Mouse (Mus musculus) embryonic facial prominence, embryonic 10.5 days (tissue): Measurements from ENCODE around the gene Tprgl. TPM values are rescaled to one million over a fixed set of nuclear protein-coding genes. Genes with fewer than 3 reads are reported as not detected.

Source experiments
- DNase-seq: peaks from one replicate; pipeline ENCODE4 v3.0.0-alpha.2; 2017; ENCODE audit warnings: low spot score
- H3K27ac ChIP-seq: fragments of 300-500 bp; sonication (generic); replicated peaks from 2 replicates; pipeline ENCODE4 v1.5.1; 2016; ENCODE audit warnings: mild to moderate bottlenecking
- H3K27me3 ChIP-seq: fragments of 300-500 bp; sonication (generic); replicated peaks from 2 replicates; pipeline ENCODE4 v1.6.1; 2016; ENCODE audit warnings: low read depth, mild to moderate bottlenecking; ENCODE audit not compliant: poor library complexity, severe bottlenecking
- H3K36me3 ChIP-seq: fragments of 300-500 bp; sonication (generic); replicated peaks from 2 replicates; pipeline ENCODE4 v1.6.1; 2016; ENCODE audit warnings: mild to moderate bottlenecking, moderate library complexity
- H3K4me1 ChIP-seq: fragments of 300-500 bp; sonication (generic); 2 replicates; pipeline ENCODE4 v1.6.1; 2016
- H3K4me3 ChIP-seq: fragments of 300-500 bp; sonication (generic); 2 replicates; pipeline ENCODE4 v1.5.1; 2016; ENCODE audit warnings: mild to moderate bottlenecking, moderate library complexity
- H3K9me3 ChIP-seq: fragments of 300-500 bp; sonication (generic); 2 replicates; pipeline ENCODE4 v1.6.1; 2016; ENCODE audit warnings: mild to moderate bottlenecking
- WGBS: fragments of 180-500 bp; shearing (Covaris S2); methylation state at CpG from one replicate; pipeline ENCODE4 v1.1.7; 2016; 5-methylcytosine and 5-hydroxymethylcytosine counted together
- polyA plus RNA-seq: library from polyadenylated mRNA; unstranded; fragments of >200 nt; fragmentation: Nextera tagmentation; extraction: Ambion mirVana; gene quantifications from 2 replicates; pipeline ENCODE4 v1.2.1, GENCODE M21; 2016

Gene Tprgl
- polyA plus RNA-seq, 1 experiment from 2014 or later, result 115 TPM

DNA sequence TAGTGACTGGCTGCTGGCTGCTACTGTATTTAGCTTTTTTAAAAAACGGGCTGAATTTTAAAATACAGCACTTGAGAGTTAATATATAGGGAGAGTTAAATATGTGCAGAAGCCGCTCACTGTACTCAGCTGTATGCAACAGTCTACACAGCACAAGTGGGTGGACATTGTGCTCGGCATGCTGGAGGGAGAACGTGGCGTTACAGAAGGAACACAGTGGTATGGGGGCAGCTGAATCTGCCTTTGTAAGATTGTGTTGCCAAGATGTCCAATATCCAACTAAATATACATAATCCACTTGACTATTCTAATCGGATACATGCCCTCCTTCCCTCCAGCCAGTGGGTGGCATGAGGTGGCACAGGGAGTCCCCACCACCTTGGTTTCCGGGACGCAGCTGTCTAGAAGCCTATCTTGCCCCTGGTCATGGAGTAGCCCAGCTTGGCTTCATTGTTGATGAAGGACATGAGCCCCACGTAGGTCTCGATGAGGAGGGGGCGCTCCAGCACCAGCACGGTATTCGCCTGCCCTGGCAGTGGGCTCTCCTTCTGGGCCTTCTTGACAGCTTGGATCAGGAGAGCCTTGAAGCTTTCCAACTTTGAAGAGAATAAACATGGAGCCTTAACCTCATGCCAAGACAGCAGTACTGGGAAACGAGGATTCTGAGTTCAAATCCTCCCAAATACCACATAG lies 2.4 kb downstream of the Tprgl start:
- Histone ChIP-seq H3K27me3 (no peaks in the 10 kb centered on the region), H3K4me3 (no peak overlapping the region), H3K27ac (no peak overlapping the region), H3K36me3 (peaks cover 57% of the 10 kb centered on the region), H3K9me3 (no peaks in the 10 kb centered on the region), H3K4me1 (peaks cover 31% of the 10 kb centered on the region)
- WGBS, result 94% methylated on average over 14 of the region's 14 CpGs
- no peak for DNase-seq

DNA sequence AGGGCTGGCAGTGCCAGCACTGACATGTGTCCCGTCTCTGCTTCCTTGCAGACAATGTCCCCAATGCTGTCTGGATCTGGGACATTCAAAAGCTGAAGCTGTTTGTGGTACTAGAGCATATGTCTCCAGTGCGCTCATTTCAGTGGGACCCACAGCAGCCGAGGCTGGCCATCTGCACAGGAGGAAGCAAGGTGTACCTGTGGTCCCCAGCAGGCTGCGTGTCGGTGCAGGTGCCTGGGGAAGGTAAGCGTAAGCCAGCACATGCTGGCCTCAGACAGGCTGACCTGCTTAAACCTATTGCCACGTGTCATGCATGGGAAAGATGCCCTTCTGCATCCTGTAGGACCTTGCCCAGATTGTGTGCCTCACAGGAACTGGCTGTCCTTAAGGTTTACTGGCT lies 4.4 kb downstream of the Tprgl start:
- Histone ChIP-seq H3K4me1 (peaks cover 25% of the 10 kb centered on the region), H3K27ac (no peak overlapping the region), H3K9me3 (no peaks in the 10 kb centered on the region), H3K27me3 (no peaks in the 10 kb centered on the region), H3K4me3 (no peak overlapping the region), H3K36me3 (peaks cover 78% of the 10 kb centered on the region)
- 85% methylated on average over 7 of the region's 7 CpGs for WGBS
- DNase-seq, result no peak

DNA sequence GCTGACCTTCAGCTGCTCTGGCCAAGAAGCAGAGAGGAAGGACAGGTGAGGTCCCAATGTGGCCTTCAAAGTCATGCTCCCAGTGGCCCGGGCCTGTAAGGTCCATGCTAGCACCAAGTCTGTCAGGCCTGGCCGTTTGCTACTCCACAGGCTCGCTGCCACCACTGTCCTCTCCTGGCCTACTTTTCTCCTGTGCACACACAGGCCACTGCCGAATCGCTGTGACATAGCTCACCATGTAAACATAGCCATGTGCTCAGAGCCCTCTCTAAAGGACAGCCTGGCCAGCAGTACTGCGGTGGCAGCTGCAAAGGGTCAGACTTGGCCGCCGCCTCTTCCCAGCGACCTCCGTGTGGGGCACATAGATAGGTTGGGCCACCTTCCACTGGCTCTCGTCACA lies 6.4 kb downstream of the Tprgl start:
- Histone ChIP-seq H3K27ac (no peak overlapping the region), H3K9me3 (no peaks in the 10 kb centered on the region), H3K4me3 (no peak overlapping the region), H3K27me3 (no peaks in the 10 kb centered on the region), H3K4me1 (peaks cover 10% of the 10 kb centered on the region), H3K36me3 (peaks cover 97% of the 10 kb centered on the region)
- WGBS, result 68% methylated on average over 11 of the region's 11 CpGs
- DNase-seq, result no peak

DNA sequence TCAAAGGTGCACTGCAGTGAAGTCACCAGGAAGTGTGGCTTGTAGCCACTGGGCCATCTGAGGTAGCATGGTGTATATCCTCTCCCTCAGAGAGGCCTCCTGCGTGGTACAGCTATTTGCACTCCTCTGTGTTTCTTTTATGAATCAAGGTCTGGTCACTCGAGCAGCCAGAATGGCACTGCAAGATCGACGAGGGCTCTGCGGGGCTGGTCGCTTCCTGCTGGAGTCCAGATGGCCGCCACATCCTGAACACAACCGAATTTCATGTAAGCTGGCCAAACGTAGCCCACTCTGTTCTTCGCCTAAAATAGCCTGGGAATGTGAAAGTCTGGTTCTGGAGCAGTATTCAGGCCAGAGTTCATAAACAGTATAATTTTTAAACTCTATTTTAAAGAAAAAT lies 14.1 kb downstream of the Tprgl start:
- DNase-seq, result no peak
- peaks cover 54% of the 10 kb centered on the region for H3K36me3 ChIP-seq
- H3K27ac ChIP-seq, result no peak overlapping the region
- 84% methylated on average over 10 of the region's 10 CpGs for WGBS
- H3K4me3 ChIP-seq, result no peak overlapping the region
- peaks cover 15% of the 10 kb centered on the region for H3K4me1 ChIP-seq
- H3K9me3 ChIP-seq, result no peaks in the 10 kb centered on the region
- peaks cover 19% of the 10 kb centered on the region for H3K27me3 ChIP-seq

DNA sequence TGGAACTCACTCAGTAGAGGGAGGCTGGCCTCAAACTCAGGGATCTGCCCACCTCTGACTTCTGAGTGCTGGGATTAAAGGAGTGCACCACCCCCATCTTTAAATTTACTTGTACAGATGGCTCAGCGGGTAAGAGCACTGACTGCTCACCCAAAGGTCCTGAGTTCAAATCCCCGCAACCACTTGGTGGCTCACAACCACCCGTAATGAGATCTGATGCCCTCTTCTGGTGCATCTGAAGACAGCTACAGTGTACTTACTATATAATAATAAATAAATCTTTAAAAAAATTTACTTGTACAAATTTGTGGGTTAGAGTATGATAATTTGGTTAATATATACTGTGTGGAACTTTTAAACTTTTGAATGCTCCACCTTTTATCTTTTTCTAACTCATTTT lies 15.8 kb downstream of the Tprgl start:
- peaks cover 35% of the 10 kb centered on the region for H3K27me3 ChIP-seq
- no peaks in the 10 kb centered on the region for H3K9me3 ChIP-seq
- H3K36me3 ChIP-seq, result peaks cover 37% of the 10 kb centered on the region
- no peak overlapping the region for H3K27ac ChIP-seq
- DNase-seq, result no peak
- H3K4me3 ChIP-seq, result no peak overlapping the region
- H3K4me1 ChIP-seq, result peaks cover 31% of the 10 kb centered on the region
- 85% methylated on average over 3 of the region's 3 CpGs for WGBS

DNA sequence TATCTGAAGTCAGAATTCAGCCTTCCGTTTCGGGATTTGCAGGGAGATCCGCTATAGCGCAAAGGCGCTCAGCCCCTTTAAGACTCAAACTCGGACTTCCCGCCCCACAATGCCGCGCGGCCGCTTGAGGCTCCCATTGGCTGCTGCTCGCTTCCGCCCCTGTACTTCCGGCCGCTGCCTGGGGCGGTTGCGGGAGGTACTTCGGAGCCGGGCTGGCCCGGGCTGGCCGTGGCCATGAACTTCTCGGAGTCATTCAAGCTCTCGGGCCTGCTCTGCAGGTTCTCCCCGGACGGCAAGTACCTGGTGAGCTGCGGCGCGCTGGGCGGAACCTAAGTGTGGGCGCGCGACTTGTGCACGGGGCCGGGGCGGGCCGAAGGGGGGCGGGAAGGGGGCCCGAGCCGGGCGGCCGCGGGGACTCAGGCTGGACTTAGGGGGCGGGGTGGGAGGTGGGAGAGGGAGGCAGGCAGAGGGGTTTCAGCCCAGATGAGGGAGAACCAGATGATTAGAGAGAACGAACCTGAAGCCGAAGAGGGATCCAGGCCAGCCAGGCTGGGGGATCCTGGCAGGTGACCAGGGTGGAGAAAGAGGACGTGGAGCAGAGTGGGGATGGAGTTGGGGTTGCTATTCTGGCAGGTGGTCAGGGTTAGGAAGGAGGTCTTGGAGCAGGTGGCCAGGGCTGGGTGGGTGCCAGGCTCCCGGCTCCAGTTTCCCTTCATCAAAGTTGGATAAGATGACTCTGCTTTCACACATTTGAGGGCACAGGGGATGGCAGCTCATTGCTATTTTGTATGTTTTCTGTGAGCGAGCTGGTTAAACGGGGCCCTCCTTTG lies 18.0 kb downstream of the Tprgl start, which contains the start of gene Wrap73:
TSS of gene Wrap73 (plus strand) at position 162 of the 830 bp plus-strand sequence.
- DNase-seq, result peak; percentile 96
- Histone ChIP-seq H3K36me3 (peaks cover 15% of the 10 kb centered on the region), H3K4me1 (peaks cover 36% of the 10 kb centered on the region), H3K27me3 (peaks cover 58% of the 10 kb centered on the region), H3K27ac (peak within 1 kb of the TSS; percentile 90), H3K9me3 (no peaks in the 10 kb centered on the region), H3K4me3 (peak within 1 kb of the TSS; percentile 84)
- WGBS, result 3% methylated on average over 49 of the region's 49 CpGs

DNA sequence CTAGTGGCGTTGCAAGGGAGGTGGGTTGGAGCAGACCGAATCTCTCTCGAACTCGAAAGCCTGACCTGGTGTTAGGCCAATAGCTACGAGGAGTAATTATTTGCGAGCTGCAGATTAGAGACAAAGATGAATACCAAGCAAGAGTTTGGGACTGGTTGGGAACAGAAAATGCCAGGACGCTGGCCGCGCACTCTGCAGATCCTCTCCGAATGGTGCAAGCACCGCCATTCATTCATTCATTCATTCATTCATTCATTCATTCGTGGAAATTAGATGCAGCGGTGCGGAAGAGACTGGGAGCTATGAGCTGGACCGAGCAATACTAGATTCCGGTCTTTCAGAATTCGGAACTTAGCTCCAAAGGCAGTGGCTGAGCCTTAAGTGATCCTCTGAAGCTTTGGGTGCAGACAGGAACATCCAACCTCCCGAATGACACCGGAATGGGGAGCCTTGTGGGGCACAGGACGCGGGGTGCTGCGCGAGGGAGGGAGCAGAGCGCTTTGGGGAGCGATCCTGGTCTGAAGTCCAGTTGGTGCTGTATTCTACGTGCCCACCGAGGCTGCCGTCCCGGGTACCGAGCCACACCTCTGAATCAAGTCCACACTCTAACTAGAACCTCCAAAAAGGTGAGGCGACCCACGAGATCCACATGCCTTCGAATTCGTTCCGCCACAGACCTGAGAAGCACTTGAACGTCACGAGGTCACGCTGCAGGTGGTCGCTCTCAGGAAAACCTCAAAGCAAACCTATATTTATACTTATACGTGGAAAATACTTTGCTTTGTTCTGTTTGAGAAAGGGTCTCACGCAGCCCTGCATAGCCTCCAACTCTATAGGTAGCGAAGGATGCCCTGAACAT lies 19.2 kb downstream of the Tprgl start:
- Histone ChIP-seq H3K9me3 (no peaks in the 10 kb centered on the region), H3K27ac (no peak overlapping the region), H3K4me1 (peaks cover 36% of the 10 kb centered on the region), H3K4me3 (peak overlapping the region; percentile 84), H3K36me3 (peaks cover 3% of the 10 kb centered on the region), H3K27me3 (peaks cover 70% of the 10 kb centered on the region)
- peak; percentile 57 for DNase-seq
- 2% methylated on average over 42 of the region's 42 CpGs for WGBS

DNA sequence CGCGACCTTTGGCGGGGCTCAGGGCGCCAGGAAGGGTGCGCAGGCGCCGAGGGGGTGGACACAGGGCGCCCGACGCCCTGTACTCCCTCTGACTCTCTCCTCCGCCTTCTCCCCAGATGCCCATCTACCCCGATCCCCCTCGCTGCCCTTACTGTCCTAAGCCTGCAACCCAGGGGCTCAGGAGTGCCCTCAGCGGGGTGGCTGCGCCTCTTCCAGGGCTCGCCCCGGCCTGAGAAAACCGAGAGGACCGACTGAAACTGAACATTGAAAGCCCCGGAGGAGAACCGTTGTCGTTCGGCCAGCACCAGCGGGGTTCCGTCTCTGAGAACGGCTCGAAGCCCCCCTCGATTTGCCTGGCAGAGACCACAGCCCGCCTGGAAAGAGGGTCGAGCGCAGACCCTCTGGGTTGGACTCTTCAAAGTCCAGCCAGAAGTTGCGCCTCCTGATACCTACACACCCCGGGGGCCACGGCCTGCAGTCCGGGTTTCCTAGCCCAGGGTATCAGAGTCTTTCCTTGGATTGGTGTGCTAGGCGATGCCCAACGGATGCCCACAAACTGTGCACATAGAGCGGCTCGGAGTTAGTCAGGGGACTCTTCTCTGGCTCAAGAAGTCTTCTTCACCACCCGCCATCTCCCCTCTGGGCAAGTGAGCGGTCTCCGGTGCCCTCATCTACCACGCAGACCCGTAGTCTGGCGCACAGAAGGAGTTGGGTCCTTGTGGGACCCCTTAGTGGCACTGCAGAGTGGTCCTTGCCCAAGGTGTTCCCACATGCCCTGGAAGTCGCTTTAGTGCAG lies 20.1 kb downstream of the Tprgl start:
- peaks cover 78% of the 10 kb centered on the region for H3K27me3 ChIP-seq
- H3K27ac ChIP-seq, result peak overlapping the region; percentile 59; the same call in 1 of the 2 replicates
- DNase-seq, result peak; percentile 64
- peak overlapping the region; percentile 84 for H3K4me3 ChIP-seq
- WGBS, result 1% methylated on average over 46 of the region's 46 CpGs
- H3K9me3 ChIP-seq, result no peaks in the 10 kb centered on the region
- peaks cover 36% of the 10 kb centered on the region for H3K4me1 ChIP-seq
- no peaks in the 10 kb centered on the region; the same call in 1 of the 2 replicates for H3K36me3 ChIP-seq

DNA sequence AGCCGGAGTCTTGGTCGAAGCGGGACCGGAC lies 20.5 kb downstream of the Tprgl start, which contains the start of gene Trp73:
TSS of gene Trp73 (minus strand) at position 27 of the 31 bp plus-strand sequence.
- 0% methylated on average over 4 of the region's 4 CpGs for WGBS
- peaks cover 82% of the 10 kb centered on the region for H3K27me3 ChIP-seq
- peaks cover 36% of the 10 kb centered on the region for H3K4me1 ChIP-seq
- no peak for DNase-seq
- peak within 1 kb of the TSS; percentile 84 for H3K4me3 ChIP-seq
- H3K27ac ChIP-seq, result peak within 1 kb of the TSS; percentile 59; the same call in 1 of the 2 replicates
- H3K9me3 ChIP-seq, result no peaks in the 10 kb centered on the region
- H3K36me3 ChIP-seq, result no peaks in the 10 kb centered on the region

DNA sequence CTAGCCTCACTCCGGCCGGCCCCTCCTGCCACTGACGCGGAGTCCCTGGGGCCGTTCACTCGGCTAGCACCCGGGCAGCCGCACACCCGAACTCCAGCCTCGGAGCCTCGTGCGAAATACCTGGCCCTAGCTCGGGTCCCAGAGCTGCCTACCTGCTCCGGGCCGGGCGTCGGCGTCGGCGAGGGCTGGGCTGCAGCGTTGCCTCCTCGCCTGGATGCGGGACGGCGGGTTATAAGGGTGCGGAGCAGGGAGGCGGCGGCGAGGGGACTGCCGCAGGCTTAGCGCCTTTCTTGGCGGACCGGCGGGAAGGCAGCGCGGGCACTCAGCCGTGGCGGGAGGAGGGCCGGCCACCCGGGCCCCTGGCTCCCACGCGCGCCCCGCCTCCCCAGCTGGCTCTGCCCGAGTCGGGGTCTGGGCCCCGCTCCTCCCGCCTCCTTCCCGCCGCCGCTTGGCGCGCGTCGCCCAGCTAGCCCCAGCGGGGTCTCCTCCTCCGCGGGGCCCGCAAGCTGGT lies 20.7 kb downstream of the Tprgl start:
- H3K36me3 ChIP-seq, result no peaks in the 10 kb centered on the region
- peaks cover 36% of the 10 kb centered on the region for H3K4me1 ChIP-seq
- H3K27ac ChIP-seq, result peak overlapping the region; percentile 59; the same call in 1 of the 2 replicates
- peaks cover 85% of the 10 kb centered on the region for H3K27me3 ChIP-seq
- WGBS, result under 1% methylated on average over 59 of the region's 59 CpGs
- H3K9me3 ChIP-seq, result no peaks in the 10 kb centered on the region
- DNase-seq, result peak; percentile 61
- H3K4me3 ChIP-seq, result peak overlapping the region; percentile 84

DNA sequence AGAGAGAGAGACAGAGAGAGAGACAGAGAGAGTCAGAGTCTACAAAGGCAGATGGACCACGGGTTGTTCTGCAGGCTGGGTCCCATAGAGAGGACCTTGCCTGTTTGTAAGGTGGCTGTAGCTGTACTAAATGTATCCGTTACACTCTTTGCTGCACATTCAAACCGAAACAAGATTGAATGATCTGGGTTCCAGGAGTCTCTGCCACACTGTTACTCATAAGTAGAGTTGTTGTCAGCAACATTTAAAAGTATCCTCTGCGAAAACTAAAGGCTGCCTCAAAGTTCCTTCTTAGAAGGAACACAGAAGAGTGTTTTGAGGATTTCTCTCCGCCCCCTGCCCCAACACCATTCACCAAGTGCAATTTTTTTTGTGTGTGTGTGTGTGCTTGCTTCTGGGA lies 23.3 kb downstream of the Tprgl start:
- no peak overlapping the region for H3K4me3 ChIP-seq
- no peaks in the 10 kb centered on the region for H3K9me3 ChIP-seq
- H3K36me3 ChIP-seq, result no peaks in the 10 kb centered on the region
- 64% methylated on average over 5 of the region's 5 CpGs for WGBS
- no peak overlapping the region for H3K27ac ChIP-seq
- DNase-seq, result no peak
- H3K4me1 ChIP-seq, result peaks cover 23% of the 10 kb centered on the region
- H3K27me3 ChIP-seq, result peaks cover 91% of the 10 kb centered on the region

DNA sequence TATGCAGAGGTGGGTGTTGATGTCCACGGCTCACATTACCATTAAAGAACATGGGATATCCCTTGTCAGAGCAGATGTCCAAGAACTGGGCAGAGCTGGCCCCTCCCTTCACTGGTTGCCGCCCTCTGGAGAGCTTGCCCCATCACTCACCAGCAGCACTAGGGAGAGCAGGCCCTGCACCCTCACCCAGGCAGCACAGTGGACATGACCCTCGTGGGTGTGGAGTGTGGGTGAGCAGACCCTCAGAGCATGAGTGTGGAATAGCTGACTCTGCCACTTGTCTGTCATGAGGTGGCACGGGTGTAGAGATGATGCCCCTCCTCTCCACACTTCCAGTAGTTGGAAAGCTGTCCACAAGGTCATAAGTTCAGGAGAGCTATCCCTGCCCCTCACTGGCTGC lies 25.7 kb downstream of the Tprgl start:
- peaks cover 6% of the 10 kb centered on the region for H3K4me1 ChIP-seq
- no peak overlapping the region for H3K4me3 ChIP-seq
- no peak overlapping the region for H3K27ac ChIP-seq
- no peaks in the 10 kb centered on the region for H3K36me3 ChIP-seq
- no peaks in the 10 kb centered on the region for H3K9me3 ChIP-seq
- no peak for DNase-seq
- WGBS, result 62% methylated on average over 4 of the region's 4 CpGs
- peaks cover 82% of the 10 kb centered on the region for H3K27me3 ChIP-seq
